8 mouse cellular contexts compared by ENCODE assay signal in the genomic region with DNA sequence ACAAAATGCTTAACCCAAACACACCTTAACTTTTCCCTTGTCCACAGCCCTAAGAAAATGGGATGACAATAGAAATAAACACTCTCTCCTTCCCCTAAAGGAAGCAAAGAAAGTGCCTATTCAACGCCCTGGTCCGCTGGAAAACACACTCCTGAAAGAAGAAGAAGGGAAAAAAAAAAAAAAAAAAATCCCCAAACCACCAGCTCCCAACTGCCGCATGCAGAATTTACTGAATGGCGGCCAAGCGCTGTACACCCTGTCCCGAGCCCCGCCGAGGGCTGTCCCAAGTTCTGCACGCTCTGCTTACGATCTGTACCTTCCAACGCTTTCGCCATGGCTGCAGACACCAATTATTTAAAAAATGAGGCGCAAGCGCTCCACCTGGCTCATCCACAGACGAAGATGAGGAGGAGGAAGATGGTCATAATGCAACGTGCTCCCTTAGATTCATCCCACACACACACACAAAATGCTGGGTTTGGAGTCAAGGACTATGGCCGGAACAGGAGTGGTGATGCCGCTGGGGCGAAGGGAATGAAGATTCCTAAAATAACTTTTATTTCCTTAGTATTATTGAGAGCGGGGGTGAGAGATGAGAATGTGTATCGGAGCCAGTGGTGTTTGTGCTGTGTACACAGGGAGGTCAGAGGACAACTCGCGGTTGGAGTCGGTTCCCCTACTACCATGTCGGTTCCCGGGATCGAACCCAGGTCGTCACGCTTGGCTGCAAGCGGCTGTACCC. TPM values are rescaled to one million over a fixed set of nuclear protein-coding genes. Genes with fewer than 3 reads are reported as not detected.
DNase-seq lines count a peak whose midpoint lies in the region; ATAC-seq and TF ChIP-seq lines count a peak whose summit lies in the region.

No protein-coding gene starts in this region.

- no peaks in the 10 kb centered on the region for H3K36me3 ChIP-seq in heart, adult 2 months (ENCODE audit: control insufficient read depth, insufficient read depth, low read length)
- H3K36me3 ChIP-seq in kidney, adult 2 months (ENCODE audit: control insufficient read depth, insufficient read depth, low read length) = no peaks in the 10 kb centered on the region
- no peaks in the 10 kb centered on the region for H3K36me3 ChIP-seq in liver, embryonic 13.5 days
- no peaks in the 10 kb centered on the region for H3K36me3 ChIP-seq in myocyte (ENCODE audit: control insufficient read depth, insufficient read depth)

- peak overlapping the region; percentile 72 for H3K27ac ChIP-seq in heart, adult 2 months
- H3K27ac ChIP-seq in kidney, adult 2 months (ENCODE audit: insufficient read depth, low read depth, low read length) = peak overlapping the region; percentile 37; the same call in 1 of the 2 replicates
- H3K27ac ChIP-seq in liver, embryonic 13.5 days = peak overlapping the region; percentile 74; the same call in 1 of the 2 replicates

- peak overlapping the region; percentile 73 for H3ac ChIP-seq in myocyte (ENCODE audit: control insufficient read depth, insufficient read length)

- peaks cover 2% of the 10 kb centered on the region for H3K4me1 ChIP-seq in heart, adult 2 months (ENCODE audit: control insufficient read depth, insufficient read depth, low read length)
- peaks cover 6% of the 10 kb centered on the region; the same call in 1 of the 2 replicates for H3K4me1 ChIP-seq in kidney, adult 2 months (ENCODE audit: control insufficient read depth, insufficient read depth, low read length)
- peaks cover 24% of the 10 kb centered on the region for H3K4me1 ChIP-seq in liver, embryonic 13.5 days (replicated peaks)

- H3K9ac ChIP-seq in heart, adult 2 months (ENCODE audit: low read depth, low read length) = peak overlapping the region; percentile 88
- H3K9ac ChIP-seq in liver, embryonic 13.5 days = peak overlapping the region; percentile 87

- no peaks in the 10 kb centered on the region for H3K9me3 ChIP-seq in liver, embryonic 13.5 days (replicated peaks)

- TF ChIP-seq EP300 in heart, adult 2 months (IDR thresholded peaks at IDR 0.05; ENCODE audit: insufficient read depth, low read depth, low read length) = no peak

- TF ChIP-seq POLR2A in heart, adult 2 months (IDR thresholded peaks at IDR 0.05; ENCODE audit: insufficient read depth, low read depth, low read length) = 0 out of 2 replicates have a peak, but pooled peaks have one; percentile 20
- no peak for TF ChIP-seq POLR2A in kidney, adult 2 months (IDR thresholded peaks at IDR 0.05; ENCODE audit: low read depth, low read length)
- no peak for TF ChIP-seq POLR2A in myocyte (IDR thresholded peaks at IDR 0.05; ENCODE audit: insufficient read length, low read depth)

- H3K4me3 ChIP-seq in heart, adult 2 months = peak overlapping the region; percentile 82
- H3K4me3 ChIP-seq in kidney, adult 2 months (ENCODE audit: insufficient read depth, low read depth, low read length) = peak overlapping the region; percentile 85
- peak overlapping the region; percentile 83 for H3K4me3 ChIP-seq in liver, embryonic 13.5 days (replicated peaks)
- H3K4me3 ChIP-seq in myocyte = peak overlapping the region; percentile 45

- intact Hi-C loops in heart, adult 2 months (cut with DNase I) = loop anchor here (2.0 to 5.0 kb wide), 3 partner anchors 40 to 78 kb away; no protein-coding TSS in a partner anchor

- H3K27me3 ChIP-seq in heart, adult 2 months (ENCODE audit: control insufficient read depth, insufficient read depth, low read length) = no peaks in the 10 kb centered on the region
- H3K27me3 ChIP-seq in kidney, adult 2 months (replicated peaks; ENCODE audit: control insufficient read depth, insufficient read depth, low read length) = no peaks in the 10 kb centered on the region
- H3K27me3 ChIP-seq in liver, embryonic 13.5 days = 0 out of 2 replicates have a peak, but pooled peaks cover 5% of the 10 kb centered on the region
- no peaks in the 10 kb centered on the region for H3K27me3 ChIP-seq in myocyte (ENCODE audit: control insufficient read depth, insufficient read depth, insufficient read length)

- peak; percentile 2 for DNase-seq in spleen, adult 12 weeks (ENCODE audit: low spot score)
- no peak for DNase-seq in spleen, postnatal 36 days (ENCODE audit: low spot score in 2 of 2)
- peak; percentile 77 to 79 for DNase-seq in cerebellum, postnatal 10 days
- DNase-seq in heart, adult 2 months = peak; percentile 46 to 54
- DNase-seq in kidney, adult 2 months = peak; percentile 42
- DNase-seq in liver, embryonic 13.5 days = peak; percentile 8
- DNase-seq in urinary bladder, postnatal 14 days (ENCODE audit: low spot score) = no peak

- peak overlapping the region; percentile 95 for H3K4me2 ChIP-seq in liver, embryonic 13.5 days
- peak overlapping the region; percentile 92 for H3K4me2 ChIP-seq in myocyte (ENCODE audit: low read depth)

- ATAC-seq in liver, embryonic 13.5 days (ENCODE audit: low read depth) = no peak

- H3K79me2 ChIP-seq in heart, adult 2 months (replicated peaks; ENCODE audit: control insufficient read depth, insufficient read depth, low read length) = no peaks in the 10 kb centered on the region
- peaks cover 14% of the 10 kb centered on the region for H3K79me2 ChIP-seq in myocyte (ENCODE audit: control insufficient read depth, insufficient read depth)

- TF ChIP-seq CTCF in heart, adult 2 months (IDR thresholded peaks at IDR 0.05) = no peak
- no peak for TF ChIP-seq CTCF in kidney, adult 2 months (conservative IDR thresholded peaks at IDR 0.05; ENCODE audit: insufficient read depth, insufficient read length, low read depth, low read length)

- WGBS in heart, adult 2 months = 7% methylated on average over 30 of the region's 30 CpGs
- WGBS in kidney, adult 2 months = 7% methylated on average over 30 of the region's 30 CpGs
- 5% methylated on average over 30 of the region's 30 CpGs for WGBS in liver, embryonic 13.5 days (ENCODE audit: insufficient replicate concordance)

TF ChIP-seq in myocyte, 11 proteins besides CTCF, POLR2A, EP300 and RAD21:
- TF ChIP-seq MAX (IDR thresholded peaks at IDR 0.05; ENCODE audit: low read depth) = no peak
- TF ChIP-seq REST (IDR thresholded peaks at IDR 0.05; ENCODE audit: insufficient read depth, insufficient read length) = no peak
- TF ChIP-seq E2F4 (IDR thresholded peaks at IDR 0.05; ENCODE audit: insufficient read depth) = no peak
- no peak for TF ChIP-seq SRF (IDR thresholded peaks at IDR 0.05; ENCODE audit: control insufficient read depth, insufficient read length, low read depth)
- TF ChIP-seq MYOG (IDR thresholded peaks at IDR 0.05; ENCODE audit: control insufficient read depth in 1 of 3, insufficient read depth in 1 of 3, insufficient read length in 2 of 3, low read depth in 2 of 3) = no peak
- no peak for TF ChIP-seq TCF12 (IDR thresholded peaks at IDR 0.05; ENCODE audit: insufficient read depth, poor library complexity, severe bottlenecking)
- TF ChIP-seq POLR2AphosphoS2 (IDR thresholded peaks at IDR 0.05; ENCODE audit: insufficient read length, low read depth) = no peak
- TF ChIP-seq MYOD1 (IDR thresholded peaks at IDR 0.05; ENCODE audit: control insufficient read depth in 1 of 3, insufficient read length in 2 of 3, low read depth in 2 of 3) = no peak
- TF ChIP-seq CEBPB (IDR thresholded peaks at IDR 0.05; ENCODE audit: insufficient read depth, poor library complexity, severe bottlenecking) = no peak
- TF ChIP-seq USF1 (IDR thresholded peaks at IDR 0.05; ENCODE audit: low read depth) = no peak
- no peak for TF ChIP-seq TCF3 (IDR thresholded peaks at IDR 0.05; ENCODE audit: insufficient read length, low read depth)

RNA-seq across cellular contexts. Expression of gene Fkbp5, which starts 32.5 kb away (rescaled TPM):
- 10 to 100 TPM; 63.3 to 70.2 TPM for total RNA-seq in heart, adult 2 months (2021)
- polyA plus RNA-seq in heart, adult 2 months (2012; rRNA removed) = 7.8 and 8.5 TPM in 2 replicates
- polyA plus RNA-seq in kidney, adult 2 months (2012; rRNA removed) = 13.4 and 14.3 TPM in 2 replicates
- polyA plus RNA-seq in liver, embryonic 13.5 days (2015; fragmentation: Nextera tagmentation; extraction: Ambion mirVana) = 10.8 and 12.0 TPM in 2 replicates
- polyA plus RNA-seq in myocyte (2012; fragmentation: generic; extraction: Trizol) = 11.6 TPM

RNA-seq across cellular contexts. Expression of gene Armc12, which starts 45.7 kb away (rescaled TPM):
- total RNA-seq in heart, adult 2 months (2021) = not detected
- 0.33 and 0.47 TPM in 2 replicates for polyA plus RNA-seq in heart, adult 2 months (2012; rRNA removed)
- polyA plus RNA-seq in kidney, adult 2 months (2012; rRNA removed) = 0.20 TPM in 1 of 2 replicates, not detected in the other
- not detected in 2 replicates for polyA plus RNA-seq in liver, embryonic 13.5 days (2015; fragmentation: Nextera tagmentation; extraction: Ambion mirVana)
- not detected for polyA plus RNA-seq in myocyte (2012; fragmentation: generic; extraction: Trizol)

Comparison
In these comparisons a context has a peak if more than half of its experiments do, and no peak if none do; other contexts are left out.
1. DNase-seq: peak in spleen, adult 12 weeks (single experiment), cerebellum, postnatal 10 days (2 of 2), heart, adult 2 months (2 of 2), kidney, adult 2 months (single experiment) and liver, embryonic 13.5 days (single experiment); none in spleen, postnatal 36 days (0 of 2) and urinary bladder, postnatal 14 days (single experiment).
2. Peak in every context shown above with its lines, with median percentiles within 50 percentile points of each other: H3K27ac ChIP-seq and H3K4me3 ChIP-seq.